Comparison of ENCODE assay signal across 27 mouse cellular contexts in the genomic region with DNA sequence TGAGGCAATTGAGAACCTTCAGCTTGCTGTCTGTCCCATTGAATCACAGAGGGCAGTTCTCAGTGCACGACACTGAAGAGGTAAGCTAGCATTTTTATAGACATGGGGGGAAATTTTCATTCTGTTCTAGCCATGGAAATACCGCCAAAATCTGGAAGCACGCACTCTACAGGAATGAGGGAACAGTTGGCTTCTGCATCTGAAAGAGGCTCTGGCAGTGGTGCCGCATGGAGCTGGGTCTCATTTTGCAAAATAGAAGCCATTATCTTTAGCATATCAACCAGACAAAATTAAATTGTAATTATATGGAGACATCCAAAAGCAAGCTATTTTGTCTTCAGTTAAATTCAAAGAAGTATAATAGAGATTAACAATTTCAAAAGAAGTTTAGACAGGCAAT.
"Had no signal": no experiment of that assay in that cellular context is flagged by ENCODE, and none has a peak within 500 bp of the region (broad histone marks: within the 10 kb centered on the region; RNA-seq: fewer than 3 reads in every experiment).

No protein-coding gene starts in this region.

- H3K36me3 ChIP-seq: heart, embryonic 13.5 days; heart, embryonic 15.5 days; hindbrain, embryonic 13.5 days; hindbrain, embryonic 15.5 days; kidney, embryonic 15.5 days; limb, embryonic 10.5 days; limb, embryonic 12.5 days; liver, embryonic 13.5 days; liver, embryonic 15.5 days had no signal

- H3K27me3 ChIP-seq: heart, embryonic 13.5 days; heart, embryonic 15.5 days; hindbrain, embryonic 13.5 days; hindbrain, embryonic 15.5 days; kidney, embryonic 15.5 days; limb, embryonic 12.5 days; liver, embryonic 13.5 days; liver, embryonic 15.5 days had no signal

- H3K4me3 ChIP-seq: heart, adult 2 months; heart, embryonic 13.5 days; heart, embryonic 15.5 days; hindbrain, embryonic 13.5 days; hindbrain, embryonic 15.5 days; kidney, embryonic 15.5 days; left cerebral cortex, adult 2 months; limb, embryonic 10.5 days; limb, embryonic 12.5 days; liver, embryonic 13.5 days; liver, embryonic 15.5 days had no signal

- H3K9me3 ChIP-seq: heart, embryonic 13.5 days; heart, embryonic 15.5 days; hindbrain, embryonic 13.5 days; hindbrain, embryonic 15.5 days; kidney, embryonic 15.5 days; limb, embryonic 10.5 days; limb, embryonic 12.5 days; liver, embryonic 13.5 days; liver, embryonic 15.5 days had no signal

- ATAC-seq: hindbrain, postnatal 0 days; intestine, embryonic 16.5 days had no signal

- H3K4me2 ChIP-seq: heart, embryonic 11.5 days; heart, embryonic 13.5 days; heart, embryonic 15.5 days; hindbrain, embryonic 13.5 days; hindbrain, embryonic 15.5 days; kidney, embryonic 15.5 days; limb, embryonic 12.5 days; liver, embryonic 11.5 days; liver, embryonic 13.5 days; liver, embryonic 15.5 days had no signal

- H3K4me1 ChIP-seq: heart, embryonic 13.5 days; heart, embryonic 15.5 days; hindbrain, embryonic 13.5 days; hindbrain, embryonic 15.5 days; kidney, embryonic 15.5 days; limb, embryonic 10.5 days; limb, embryonic 12.5 days; liver, embryonic 15.5 days had no signal

- DNase-seq: gastrocnemius, postnatal 14 days; gastrocnemius, postnatal 36 days; heart, adult 11 months; heart, adult 2 months; heart, postnatal 14 days; heart, postnatal 36 days; kidney, adult 11 months; kidney, adult 2 months; kidney, adult 9 months; kidney, postnatal 14 days; kidney, postnatal 4 days; liver had no signal

- H3K9ac ChIP-seq: heart, embryonic 13.5 days; heart, embryonic 15.5 days; hindbrain, embryonic 13.5 days; hindbrain, embryonic 15.5 days; kidney, embryonic 15.5 days; limb, embryonic 12.5 days; liver, embryonic 13.5 days; liver, embryonic 15.5 days had no signal

- H3K27ac ChIP-seq: heart, adult 2 months; heart, embryonic 13.5 days; heart, embryonic 15.5 days; hindbrain, embryonic 13.5 days; hindbrain, embryonic 15.5 days; hindbrain, postnatal 0 days; kidney, embryonic 15.5 days; kidney, postnatal 0 days; left cerebral cortex, adult 2 months; limb, embryonic 10.5 days; limb, embryonic 12.5 days; liver, embryonic 13.5 days; liver, embryonic 15.5 days had no signal
